Comparison of ENCODE assay signal across 25 mouse cellular contexts in genomic region chr4:10560078-10560477, GRCm38 (mm10).
DNase-seq lines count a peak whose midpoint lies in the region; TF ChIP-seq lines count a peak whose summit lies in the region.
"Had no signal": no experiment of that assay in that cellular context is flagged by ENCODE, and none has a peak within 500 bp of the region (broad histone marks: within the 10 kb centered on the region; RNA-seq: fewer than 3 reads in every experiment).

No protein-coding gene starts in this region.

- H3K36me3 ChIP-seq in liver, adult 2 months (ENCODE audit: control insufficient read depth, insufficient read depth, low read length), result no peaks in the 10 kb centered on the region
- H3K36me3 ChIP-seq: embryonic facial prominence, embryonic 12.5 days; embryonic facial prominence, embryonic 15.5 days; heart, embryonic 10.5 days; heart, embryonic 13.5 days had no signal

- H3K79me2 ChIP-seq in liver, adult 2 months (ENCODE audit: control insufficient read depth, insufficient read depth, low read length), result no peaks in the 10 kb centered on the region

- H3K4me3 ChIP-seq in gastrocnemius, adult 2 months, result no peak overlapping the region
- no peak overlapping the region for H3K4me3 ChIP-seq in liver, adult 2 months (ENCODE audit: insufficient read depth, low read depth, low read length)
- H3K4me3 ChIP-seq: embryonic facial prominence, embryonic 12.5 days; embryonic facial prominence, embryonic 15.5 days; heart, adult 2 months; heart, embryonic 10.5 days; heart, embryonic 13.5 days had no signal

- TF ChIP-seq POLR2A in liver, adult 2 months (IDR thresholded peaks at IDR 0.05; ENCODE audit: extremely low read depth, insufficient read depth, low read length), result no peak

- H3K9ac ChIP-seq in liver, adult 2 months (ENCODE audit: low read depth, low read length), result no peak overlapping the region
- H3K9ac ChIP-seq: embryonic facial prominence, embryonic 12.5 days; embryonic facial prominence, embryonic 15.5 days; forebrain, postnatal 0 days; heart, embryonic 13.5 days; hindbrain, embryonic 14.5 days had no signal

- no peak for DNase-seq in gastrocnemius, adult 2 months
- no peak for DNase-seq in gastrocnemius, postnatal 10 days
- DNase-seq in liver, adult 2 months (ENCODE audit: extremely low read depth, low read depth, low spot score), result peak; percentile 14
- DNase-seq in liver (no peak), R1 (ENCODE audit: low read depth, low spot score) (peak; percentile 23)
- no peak for DNase-seq in embryo, embryonic 9.5 days (ENCODE audit: extremely low spot score)
- DNase-seq in adrenal gland, postnatal 14 days, result no peak
- no peak for DNase-seq in lung, postnatal 4 days
- DNase-seq: adrenal gland, adult 8-10 months; adrenal gland, postnatal 36 days; cerebellum, adult 11 months; cerebellum, adult 2 months; cerebellum, postnatal 36 days; forebrain, postnatal 0 days; gastrocnemius, postnatal 36 days; heart, adult 2 months; heart, postnatal 14 days; heart, postnatal 4 days had no signal

- no peaks in the 10 kb centered on the region for H3K27me3 ChIP-seq in liver, adult 2 months (ENCODE audit: control insufficient read depth, insufficient read depth, low read length)
- H3K27me3 ChIP-seq: embryonic facial prominence, embryonic 12.5 days; embryonic facial prominence, embryonic 15.5 days; heart, embryonic 13.5 days; Patski had no signal

- no peaks in the 10 kb centered on the region for H3K4me1 ChIP-seq in liver, adult 2 months (ENCODE audit: control insufficient read depth, insufficient read depth, low read length)
- H3K4me1 ChIP-seq: embryonic facial prominence, embryonic 12.5 days; embryonic facial prominence, embryonic 15.5 days; heart, embryonic 10.5 days; heart, embryonic 13.5 days had no signal

- peak; percentile 6; the same call in 1 of the 2 replicates for TF ChIP-seq CTCF in gastrocnemius, adult 2 months (IDR thresholded peaks at IDR 0.05)
- TF ChIP-seq CTCF in liver, adult 2 months (IDR thresholded peaks at IDR 0.05; ENCODE audit: low read depth, low read length), result peak; percentile 30; the same call in 1 of the 2 replicates

- no peak overlapping the region for H3K27ac ChIP-seq in gastrocnemius, adult 2 months
- H3K27ac ChIP-seq in liver, adult 2 months (replicated peaks; ENCODE audit: insufficient read depth, low read depth, low read length), result no peak overlapping the region
- H3K27ac ChIP-seq: embryonic facial prominence, embryonic 12.5 days; embryonic facial prominence, embryonic 15.5 days; heart, adult 2 months; heart, embryonic 10.5 days; heart, embryonic 13.5 days; hindbrain, embryonic 14.5 days; hindbrain, postnatal 0 days had no signal

- WGBS in liver, adult 2 months, result 86% methylated on average over 3 of the region's 3 CpGs

- intact Hi-C loops in gastrocnemius, adult 2 months (cut with DNase I), result no loop called here

Comparison
In these comparisons a context has a peak if more than half of its experiments do, and no peak if none do; other contexts are left out.
1. DNase-seq: peak in liver, adult 2 months (single experiment) and R1 (single experiment); none in gastrocnemius, adult 2 months (single experiment), gastrocnemius, postnatal 10 days (single experiment), liver (single experiment), embryo, embryonic 9.5 days (single experiment), adrenal gland, postnatal 14 days (single experiment) and lung, postnatal 4 days (0 of 2).